Mouse (Mus musculus): ENCODE results near the gene Sirt1. TPM values are rescaled to one million over a fixed set of nuclear protein-coding genes. Genes with fewer than 3 reads are reported as not detected.

Sirt1 gene
- polyA plus RNA-seq, 1 experiment from 2014 or later = 4.2 TPM

DNA sequence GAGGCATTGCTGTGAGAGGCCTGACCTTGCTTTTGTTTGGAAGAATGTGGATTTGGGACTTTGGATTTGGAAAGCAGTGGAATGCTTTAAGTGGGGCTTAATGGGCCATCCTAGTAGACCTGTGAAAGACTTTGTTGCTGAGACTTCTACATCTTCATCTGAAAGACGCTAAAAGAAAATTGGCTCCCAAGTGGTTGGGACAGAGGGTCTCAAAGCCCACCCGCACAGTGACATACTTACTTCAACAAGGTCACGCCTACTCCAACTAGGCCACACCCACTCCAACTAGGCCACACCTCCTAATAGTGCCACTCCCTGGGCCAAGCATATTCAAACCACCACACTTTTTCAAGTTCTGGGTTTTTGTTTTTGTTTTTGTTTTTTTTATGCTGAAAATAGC lies 36.8 kb downstream of the Sirt1 start:
- Histone ChIP-seq H3K36me3 (ENCODE audit: control insufficient read depth, insufficient read depth) (no peaks in the 10 kb centered on the region), H3K27me3 (replicated peaks; ENCODE audit: control insufficient read depth, insufficient read depth, low read length) (no peaks in the 10 kb centered on the region), H3K4me1 (replicated peaks; ENCODE audit: control insufficient read depth, insufficient read depth, low read length) (no peaks in the 10 kb centered on the region), H3K4me3 (replicated peaks; ENCODE audit: low read length) (no peak overlapping the region), H3K27ac (ENCODE audit: low read length) (no peak overlapping the region), H3K9me3 (ENCODE audit: control insufficient read depth, low read length) (no peaks in the 10 kb centered on the region), H3K4me2 (ENCODE audit: low read length) (no peak overlapping the region), H3K9ac (replicated peaks; ENCODE audit: low read depth, low read length) (no peak overlapping the region)
- 94% methylated on average over 3 of the region's 3 CpGs for WGBS
- ATAC-seq = no peak

DNA sequence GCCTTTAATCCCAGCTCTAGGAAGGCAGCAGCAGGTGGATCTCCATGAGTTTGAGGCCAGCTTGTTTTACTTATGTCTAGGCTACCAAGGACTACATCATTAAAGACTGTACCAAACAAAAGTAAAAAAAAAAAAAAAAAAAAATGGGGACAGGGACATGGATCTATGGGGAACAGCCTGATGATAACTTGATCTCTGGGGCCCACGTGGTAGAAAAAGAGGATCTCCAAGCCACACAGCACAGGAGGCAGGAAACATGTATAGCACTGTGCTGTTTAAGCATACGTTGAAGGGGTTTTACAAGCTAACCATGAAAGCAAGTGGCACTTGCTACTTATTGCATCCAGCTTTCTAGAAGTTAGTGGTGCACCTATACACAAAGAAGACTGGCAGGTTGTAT lies 40.2 kb downstream of the Sirt1 start:
- Histone ChIP-seq H3K4me2 (ENCODE audit: low read length) (no peak overlapping the region), H3K4me3 (replicated peaks; ENCODE audit: low read length) (no peak overlapping the region), H3K36me3 (ENCODE audit: control insufficient read depth, insufficient read depth) (no peaks in the 10 kb centered on the region), H3K27me3 (replicated peaks; ENCODE audit: control insufficient read depth, insufficient read depth, low read length) (no peaks in the 10 kb centered on the region), H3K9me3 (ENCODE audit: control insufficient read depth, low read length) (no peaks in the 10 kb centered on the region), H3K4me1 (replicated peaks; ENCODE audit: control insufficient read depth, insufficient read depth, low read length) (peaks cover 18% of the 10 kb centered on the region), H3K27ac (ENCODE audit: low read length) (no peak overlapping the region), H3K9ac (replicated peaks; ENCODE audit: low read depth, low read length) (no peak overlapping the region)
- ATAC-seq = no peak
- WGBS = 81% methylated on average over 2 of the region's 2 CpGs

DNA sequence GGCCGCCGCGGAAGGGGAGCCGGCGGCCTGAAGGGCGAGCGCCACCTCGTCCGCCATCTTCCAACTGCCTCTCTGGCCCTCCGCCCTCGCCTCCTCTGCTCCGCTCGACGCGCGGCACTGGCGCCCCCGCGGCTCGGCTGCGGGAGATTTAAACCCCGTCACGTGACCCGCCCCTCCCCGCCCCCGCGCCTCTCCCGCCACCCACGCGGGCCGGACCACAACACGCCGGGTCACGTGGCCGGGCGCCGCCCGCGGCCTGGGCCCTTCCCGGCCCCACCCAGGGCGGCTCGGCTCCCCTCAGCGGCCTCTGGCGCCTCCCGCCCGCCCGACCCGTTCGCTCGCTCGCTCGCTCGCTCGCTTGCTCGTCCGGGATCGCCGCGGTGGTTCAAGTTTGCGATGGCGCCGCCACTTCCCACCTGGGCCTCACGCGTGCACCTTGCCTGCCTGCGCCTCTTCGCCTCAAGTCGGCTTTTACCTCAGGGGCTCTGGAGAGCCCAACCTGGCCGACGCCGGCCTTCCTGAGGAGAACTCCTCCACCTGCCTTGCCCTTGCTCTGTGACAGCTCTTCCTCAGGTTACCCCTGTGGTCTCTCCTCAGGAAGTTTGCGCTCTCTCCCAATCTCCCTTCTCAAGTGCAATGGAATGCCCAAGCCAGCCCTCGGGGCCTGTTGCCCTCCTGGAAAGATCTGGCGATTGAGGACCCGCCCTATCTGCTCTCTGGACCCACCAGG lies 42.4 kb downstream of the Sirt1 start:
- Histone ChIP-seq H3K4me3 (replicated peaks; ENCODE audit: low read length) (peak overlapping the region; percentile 79), H3K9me3 (ENCODE audit: control insufficient read depth, low read length) (no peaks in the 10 kb centered on the region), H3K27me3 (replicated peaks; ENCODE audit: control insufficient read depth, insufficient read depth, low read length) (no peaks in the 10 kb centered on the region), H3K4me1 (replicated peaks; ENCODE audit: control insufficient read depth, insufficient read depth, low read length) (peaks cover 20% of the 10 kb centered on the region), H3K4me2 (ENCODE audit: low read length) (peak overlapping the region; percentile 65), H3K36me3 (ENCODE audit: control insufficient read depth, insufficient read depth) (no peaks in the 10 kb centered on the region), H3K9ac (replicated peaks; ENCODE audit: low read depth, low read length) (peak overlapping the region; percentile 96), H3K27ac (ENCODE audit: low read length) (peak overlapping the region; percentile 89)
- ATAC-seq = peak; percentile 94
- WGBS = under 1% methylated on average over 39 of the region's 74 CpGs

DNA sequence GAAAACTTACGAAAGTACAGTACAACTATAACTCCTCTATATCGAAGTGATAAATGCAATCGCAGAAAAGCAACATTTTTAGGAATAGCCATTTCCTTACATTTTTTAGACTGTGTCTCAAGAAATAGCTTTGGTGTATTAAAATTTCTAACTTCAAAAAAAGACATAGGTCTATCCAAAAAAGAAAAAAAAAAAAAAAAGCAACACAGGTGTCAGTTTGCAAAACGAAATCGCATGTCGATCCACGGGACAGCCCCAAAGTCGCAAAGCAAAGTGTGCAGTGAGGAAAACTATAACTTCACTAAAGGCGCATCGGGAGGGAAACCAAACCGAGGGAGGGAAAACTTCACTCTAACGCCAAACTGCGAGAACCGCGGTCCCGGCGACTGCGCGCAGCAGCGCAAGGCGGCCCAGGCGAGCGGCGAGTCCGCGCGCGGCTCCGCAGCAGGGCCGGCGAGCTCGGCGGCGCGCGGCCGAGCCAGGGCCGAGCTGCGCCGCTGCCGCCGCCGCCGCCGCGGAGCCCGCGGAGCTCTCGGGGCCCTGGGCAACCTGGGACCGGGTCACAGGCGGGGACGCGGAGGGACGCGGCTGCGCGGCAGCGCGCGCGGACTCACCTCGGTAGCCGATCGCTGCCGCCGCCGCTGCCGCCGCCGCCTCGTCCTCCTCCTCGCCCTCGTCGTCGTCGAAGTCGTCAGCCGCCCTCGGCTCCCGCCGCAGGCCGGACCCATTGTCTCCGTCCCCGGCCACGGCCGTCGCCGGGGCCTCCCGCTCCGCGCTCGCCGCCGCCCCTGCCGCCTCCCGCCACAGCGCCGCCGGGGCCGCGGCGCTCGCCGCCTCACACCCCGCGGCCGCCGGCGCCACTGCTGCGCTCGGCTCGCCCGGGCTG lies 43.3 kb downstream of the Sirt1 start:
- ATAC-seq = peak; percentile 87
- H3K27ac ChIP-seq (ENCODE audit: low read length) = peak overlapping the region; percentile 89
- peaks cover 20% of the 10 kb centered on the region for H3K4me1 ChIP-seq (replicated peaks; ENCODE audit: control insufficient read depth, insufficient read depth, low read length)
- peak overlapping the region; percentile 65 for H3K4me2 ChIP-seq (ENCODE audit: low read length)
- peak overlapping the region; percentile 96 for H3K9ac ChIP-seq (replicated peaks; ENCODE audit: low read depth, low read length)
- WGBS = under 1% methylated on average over 70 of the region's 113 CpGs
- H3K36me3 ChIP-seq (ENCODE audit: control insufficient read depth, insufficient read depth) = peaks cover 3% of the 10 kb centered on the region
- H3K9me3 ChIP-seq (ENCODE audit: control insufficient read depth, low read length) = no peaks in the 10 kb centered on the region
- no peaks in the 10 kb centered on the region for H3K27me3 ChIP-seq (replicated peaks; ENCODE audit: control insufficient read depth, insufficient read depth, low read length)
- H3K4me3 ChIP-seq (replicated peaks; ENCODE audit: low read length) = peak overlapping the region; percentile 79

DNA sequence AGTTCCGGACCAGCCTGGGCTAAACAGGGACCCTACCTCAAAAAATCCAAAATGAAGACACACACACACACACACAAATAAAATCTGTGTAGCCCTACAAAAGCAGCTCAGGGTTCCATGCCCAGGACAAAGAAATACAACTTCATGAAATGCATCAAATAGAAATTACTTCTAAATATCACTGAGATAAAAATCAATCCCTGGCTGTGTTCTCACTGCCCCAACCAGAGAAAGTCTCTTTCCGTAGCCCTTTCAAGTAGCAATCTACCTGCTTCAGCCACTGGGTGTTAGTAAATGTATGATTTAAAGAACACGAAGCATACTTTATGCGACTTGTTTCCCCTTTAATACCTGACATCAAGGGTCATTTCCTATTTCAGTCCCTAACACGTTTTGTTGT lies 44.2 kb downstream of the Sirt1 start:
- ATAC-seq = no peak
- Histone ChIP-seq H3K36me3 (ENCODE audit: control insufficient read depth, insufficient read depth) (peaks cover 3% of the 10 kb centered on the region), H3K4me1 (replicated peaks; ENCODE audit: control insufficient read depth, insufficient read depth, low read length) (peaks cover 20% of the 10 kb centered on the region), H3K4me3 (replicated peaks; ENCODE audit: low read length) (peak overlapping the region; percentile 79), H3K4me2 (ENCODE audit: low read length) (peak overlapping the region; percentile 65), H3K9ac (replicated peaks; ENCODE audit: low read depth, low read length) (0 out of 2 replicates have a peak overlapping the region, but pooled peaks have one; percentile 1), H3K9me3 (ENCODE audit: control insufficient read depth, low read length) (no peaks in the 10 kb centered on the region), H3K27me3 (replicated peaks; ENCODE audit: control insufficient read depth, insufficient read depth, low read length) (no peaks in the 10 kb centered on the region), H3K27ac (ENCODE audit: low read length) (no peak overlapping the region)
- WGBS = 21% methylated on average over 5 of the region's 5 CpGs

DNA sequence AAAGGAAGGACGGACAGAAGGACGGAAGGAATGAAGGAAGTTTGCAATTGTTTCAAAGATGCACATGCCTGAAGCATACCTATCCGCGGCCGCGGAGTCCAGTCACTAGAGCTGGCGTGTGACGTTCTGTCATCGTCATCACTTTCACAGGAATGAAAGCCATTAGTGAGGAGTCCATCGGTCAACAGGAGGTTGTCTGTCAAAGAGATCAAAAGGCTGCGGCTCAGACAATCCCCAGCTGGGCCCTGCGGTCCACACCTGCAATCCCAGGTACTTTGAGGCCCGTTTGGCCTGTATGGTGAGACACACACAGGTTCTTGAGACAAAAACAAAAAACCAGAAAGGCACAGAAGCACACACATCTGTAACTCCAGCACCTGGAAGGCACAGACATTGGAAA lies 44.6 kb downstream of the Sirt1 start:
- no peak for ATAC-seq
- no peak overlapping the region for H3K27ac ChIP-seq (ENCODE audit: low read length)
- H3K9me3 ChIP-seq (ENCODE audit: control insufficient read depth, low read length) = no peaks in the 10 kb centered on the region
- peaks cover 3% of the 10 kb centered on the region for H3K36me3 ChIP-seq (ENCODE audit: control insufficient read depth, insufficient read depth)
- 64% methylated on average over 13 of the region's 13 CpGs for WGBS
- H3K9ac ChIP-seq (replicated peaks; ENCODE audit: low read depth, low read length) = no peak overlapping the region
- peak overlapping the region; percentile 65 for H3K4me2 ChIP-seq (ENCODE audit: low read length)
- H3K4me3 ChIP-seq (replicated peaks; ENCODE audit: low read length) = peak overlapping the region; percentile 79
- H3K27me3 ChIP-seq (replicated peaks; ENCODE audit: control insufficient read depth, insufficient read depth, low read length) = no peaks in the 10 kb centered on the region
- H3K4me1 ChIP-seq (replicated peaks; ENCODE audit: control insufficient read depth, insufficient read depth, low read length) = peaks cover 20% of the 10 kb centered on the region

DNA sequence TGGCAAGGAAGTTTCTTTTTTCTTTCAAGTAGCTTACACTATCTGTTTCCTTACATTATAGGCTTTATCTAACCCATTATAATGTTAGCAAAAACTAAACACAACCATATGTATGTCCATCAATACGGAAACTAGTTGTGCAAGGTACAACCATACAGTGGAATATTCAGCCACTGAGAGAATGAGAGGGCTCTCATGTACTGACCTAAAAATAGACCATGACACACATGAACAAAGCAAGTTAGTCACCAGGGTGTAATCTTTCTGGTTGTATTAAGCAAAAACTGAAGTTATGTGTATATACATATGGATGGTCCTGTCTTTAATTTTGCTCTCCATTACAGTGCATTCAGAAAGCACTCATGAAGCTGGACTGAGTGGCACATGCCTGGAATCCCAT lies 54.4 kb downstream of the Sirt1 start:
- Histone ChIP-seq H3K9me3 (ENCODE audit: control insufficient read depth, low read length) (no peaks in the 10 kb centered on the region), H3K9ac (replicated peaks; ENCODE audit: low read depth, low read length) (no peak overlapping the region), H3K4me1 (replicated peaks; ENCODE audit: control insufficient read depth, insufficient read depth, low read length) (no peaks in the 10 kb centered on the region), H3K36me3 (ENCODE audit: control insufficient read depth, insufficient read depth) (peaks cover 31% of the 10 kb centered on the region), H3K4me3 (replicated peaks; ENCODE audit: low read length) (no peak overlapping the region), H3K27ac (ENCODE audit: low read length) (no peak overlapping the region), H3K27me3 (replicated peaks; ENCODE audit: control insufficient read depth, insufficient read depth, low read length) (no peaks in the 10 kb centered on the region), H3K4me2 (ENCODE audit: low read length) (no peak overlapping the region)
- no peak for ATAC-seq
- 94% methylated on average over 1 of the region's 1 CpGs for WGBS

DNA sequence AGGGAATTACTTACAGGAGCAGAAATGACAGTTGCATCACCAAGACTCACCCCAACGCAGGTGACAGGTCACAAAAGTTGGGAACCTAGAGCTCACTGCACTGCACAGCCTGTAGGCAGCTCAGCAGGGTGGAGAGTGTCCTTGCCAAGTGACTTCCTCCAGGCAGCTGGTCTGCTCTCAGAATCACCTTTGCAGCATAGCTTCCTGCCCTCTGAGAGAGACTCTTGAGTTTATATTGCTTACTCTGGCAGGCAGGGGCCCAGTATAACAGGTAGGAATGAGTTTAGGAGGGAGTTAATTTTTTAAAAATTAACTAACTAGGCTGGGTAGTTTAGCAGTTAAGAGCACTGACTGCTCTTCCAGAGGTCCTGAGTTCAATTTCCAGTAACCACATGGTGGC lies 67.8 kb downstream of the Sirt1 start:
- no peak overlapping the region for H3K4me2 ChIP-seq (ENCODE audit: low read length)
- no peak overlapping the region for H3K9ac ChIP-seq (replicated peaks; ENCODE audit: low read depth, low read length)
- no peak overlapping the region for H3K27ac ChIP-seq (ENCODE audit: low read length)
- H3K9me3 ChIP-seq (ENCODE audit: control insufficient read depth, low read length) = no peaks in the 10 kb centered on the region
- WGBS = 97% methylated on average over 1 of the region's 1 CpGs
- no peaks in the 10 kb centered on the region for H3K27me3 ChIP-seq (replicated peaks; ENCODE audit: control insufficient read depth, insufficient read depth, low read length)
- no peaks in the 10 kb centered on the region for H3K4me1 ChIP-seq (replicated peaks; ENCODE audit: control insufficient read depth, insufficient read depth, low read length)
- ATAC-seq = no peak
- H3K36me3 ChIP-seq (ENCODE audit: control insufficient read depth, insufficient read depth) = peaks cover 18% of the 10 kb centered on the region
- no peak overlapping the region for H3K4me3 ChIP-seq (replicated peaks; ENCODE audit: low read length)

DNA sequence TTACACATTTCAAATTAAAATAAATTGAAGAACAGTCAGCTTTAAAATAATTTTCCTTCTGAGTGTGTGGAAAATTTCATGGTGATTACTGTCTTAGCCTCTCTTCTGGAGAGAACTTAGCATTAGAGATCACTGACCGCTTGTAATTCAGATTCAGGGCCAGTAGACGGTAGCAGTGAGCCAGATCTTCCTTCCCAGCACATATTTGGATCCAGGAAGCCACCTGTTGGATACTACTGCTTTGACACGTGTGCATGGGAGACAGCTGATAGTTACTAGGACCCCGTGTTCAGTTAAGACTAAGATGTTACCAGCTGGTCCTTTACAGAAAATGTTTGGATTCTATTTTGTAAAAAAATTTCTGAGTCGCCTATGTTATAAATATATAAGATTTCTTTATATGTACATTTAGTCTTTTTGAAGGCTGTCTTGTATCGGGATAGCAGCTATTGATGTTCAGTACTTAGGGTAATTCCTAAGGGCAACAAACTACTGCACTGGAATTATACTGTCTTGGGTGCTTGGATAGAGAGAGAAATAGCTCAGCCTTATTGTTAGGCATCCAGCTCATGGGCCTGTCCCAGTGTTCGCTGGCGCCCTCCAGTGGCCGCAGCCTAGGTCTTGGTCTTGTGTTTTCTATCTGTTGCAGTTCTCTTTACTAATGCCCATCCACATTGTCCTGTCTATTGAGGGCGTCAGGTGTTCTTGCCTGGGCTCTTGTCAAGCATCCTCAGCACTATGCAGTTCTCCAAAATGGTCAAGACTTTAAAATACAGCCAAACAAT lies 72.7 kb downstream of the Sirt1 start:
- H3K36me3 ChIP-seq (ENCODE audit: control insufficient read depth, insufficient read depth) = peaks cover 19% of the 10 kb centered on the region
- no peaks in the 10 kb centered on the region for H3K4me1 ChIP-seq (replicated peaks; ENCODE audit: control insufficient read depth, insufficient read depth, low read length)
- H3K4me2 ChIP-seq (ENCODE audit: low read length) = no peak overlapping the region
- peak; percentile 52; the same call in 1 of the 2 replicates for ATAC-seq
- H3K27me3 ChIP-seq (replicated peaks; ENCODE audit: control insufficient read depth, insufficient read depth, low read length) = no peaks in the 10 kb centered on the region
- H3K9me3 ChIP-seq (ENCODE audit: control insufficient read depth, low read length) = no peaks in the 10 kb centered on the region
- no peak overlapping the region for H3K9ac ChIP-seq (replicated peaks; ENCODE audit: low read depth, low read length)
- 42% methylated on average over 10 of the region's 10 CpGs for WGBS
- no peak overlapping the region for H3K4me3 ChIP-seq (replicated peaks; ENCODE audit: low read length)
- H3K27ac ChIP-seq (ENCODE audit: low read length) = no peak overlapping the region
